Mouse (Mus musculus): ENCODE results near the gene B3galt6. TPM values are rescaled to one million over a fixed set of nuclear protein-coding genes. Genes with fewer than 3 reads are reported as not detected.
A peak's percentile ranks its signal among the peaks of the same experiment; 100 is the strongest.

B3galt6 gene
- total RNA-seq, 1 experiment = 11.9 TPM

GRCm38 (mm10) chr4:156032856-156033255, 40.4 kb upstream of the B3galt6 start:
- DNase-seq (ENCODE audit: low read depth, low spot score) = no peak
- Histone ChIP-seq H3K4me1 (ENCODE audit: control insufficient read depth in 2 of 2, insufficient read depth in 2 of 2, low read length in 2 of 2, poor library complexity in 1 of 2) (peaks cover 7 to 24% of the 10 kb centered on the region in 2 experiments; a peak in 3 of 4 replicates), H3K27ac (ENCODE audit: insufficient read depth, low read depth, low read length, poor library complexity, severe bottlenecking) (no peak overlapping the region; the same call in 1 of the 2 replicates), H3K9ac (ENCODE audit: insufficient read depth, low read depth, low read length, poor library complexity, severe bottlenecking) (no peak overlapping the region), H3K9me3 (ENCODE audit: control insufficient read depth, insufficient read depth, low read depth, low read length) (no peaks in the 10 kb centered on the region), H3K4me3 (ENCODE audit: insufficient read depth in 1 of 2, low read depth in 1 of 2, low read length in 2 of 2, poor library complexity in 1 of 2, severe bottlenecking in 1 of 2) (no peak overlapping the region), H3K36me3 (ENCODE audit: control insufficient read depth, insufficient read depth, low read length, poor library complexity, severe bottlenecking) (peaks cover 2% of the 10 kb centered on the region; the same call in 1 of the 2 replicates)
- in situ Hi-C loops (cut with MboI; ENCODE audit: low sequenced_read_pairs in 2 of 2, unreplicated experiment in 2 of 2) = no loop called here
- no peak for TF ChIP-seq ZNF384 (IDR thresholded peaks at IDR 0.05; ENCODE audit: low read depth, low read length)
- no peak for TF ChIP-seq ZC3H11A (IDR thresholded peaks at IDR 0.05; ENCODE audit: borderline replicate concordance, low read depth, low read length)

GRCm38 (mm10) chr4:156031593-156032391, 39.3 kb upstream of the B3galt6 start:
- H3K4me1 ChIP-seq (ENCODE audit: control insufficient read depth in 2 of 2, insufficient read depth in 2 of 2, low read length in 2 of 2, poor library complexity in 1 of 2) = peaks cover 7 to 24% of the 10 kb centered on the region in 2 experiments; a peak in 3 of 4 replicates

GRCm38 (mm10) chr4:156031255-156031592, 38.8 kb upstream of the B3galt6 start:
- Histone ChIP-seq H3K4me3 (ENCODE audit: insufficient read depth in 1 of 2, low read depth in 1 of 2, low read length in 2 of 2, poor library complexity in 1 of 2, severe bottlenecking in 1 of 2) (peak overlapping the region; percentile 73 to 85), H3K27ac (ENCODE audit: insufficient read depth, low read depth, low read length, poor library complexity, severe bottlenecking) (peak overlapping the region; percentile 16; the same call in 1 of the 2 replicates)
- in situ Hi-C loops (cut with MboI; ENCODE audit: low sequenced_read_pairs in 2 of 2, unreplicated experiment in 2 of 2) = no loop called here

More at GRCm38 (mm10) chr4:156031593-156032391, 39.3 kb upstream of the B3galt6 start:
- peak overlapping the region; percentile 73 for H3K9ac ChIP-seq (ENCODE audit: insufficient read depth, low read depth, low read length, poor library complexity, severe bottlenecking)
- no peaks in the 10 kb centered on the region for H3K9me3 ChIP-seq (ENCODE audit: control insufficient read depth, insufficient read depth, low read depth, low read length)
- in situ Hi-C loops (cut with MboI; ENCODE audit: low sequenced_read_pairs in 2 of 2, unreplicated experiment in 2 of 2) = no loop called here
- peak overlapping the region; percentile 73 to 85 for H3K4me3 ChIP-seq (ENCODE audit: insufficient read depth in 1 of 2, low read depth in 1 of 2, low read length in 2 of 2, poor library complexity in 1 of 2, severe bottlenecking in 1 of 2)
- TF ChIP-seq MAFK (IDR thresholded peaks at IDR 0.05; ENCODE audit: insufficient read depth, low read depth, low read length) = no peak
- TF ChIP-seq ZNF384 (IDR thresholded peaks at IDR 0.05; ENCODE audit: low read depth, low read length) = no peak
- peak; percentile 75 for TF ChIP-seq CHD2 (IDR thresholded peaks at IDR 0.05; ENCODE audit: low read depth, low read length)
- TF ChIP-seq HCFC1 (IDR thresholded peaks at IDR 0.05; ENCODE audit: borderline replicate concordance, insufficient read depth, low read length) = no peak
- peak overlapping the region; percentile 80 for H3K27ac ChIP-seq (ENCODE audit: insufficient read depth, low read depth, low read length, poor library complexity, severe bottlenecking)
- peaks cover 2% of the 10 kb centered on the region; the same call in 1 of the 2 replicates for H3K36me3 ChIP-seq (ENCODE audit: control insufficient read depth, insufficient read depth, low read length, poor library complexity, severe bottlenecking)
- DNase-seq (ENCODE audit: low read depth, low spot score) = peak; percentile 72

GRCm38 (mm10) chr4:156030651-156031118, 38.2 kb upstream of the B3galt6 start:
- Histone ChIP-seq H3K27ac (ENCODE audit: insufficient read depth, low read depth, low read length, poor library complexity, severe bottlenecking) (peak overlapping the region; percentile 16; the same call in 1 of the 2 replicates), H3K36me3 (ENCODE audit: control insufficient read depth, insufficient read depth, low read length, poor library complexity, severe bottlenecking) (peaks cover 2% of the 10 kb centered on the region; the same call in 1 of the 2 replicates), H3K4me1 (ENCODE audit: control insufficient read depth in 2 of 2, insufficient read depth in 2 of 2, low read length in 2 of 2, poor library complexity in 1 of 2) (peaks cover 7 to 24% of the 10 kb centered on the region in 2 experiments; a peak in 3 of 4 replicates), H3K9me3 (ENCODE audit: control insufficient read depth, insufficient read depth, low read depth, low read length) (no peaks in the 10 kb centered on the region), H3K9ac (ENCODE audit: insufficient read depth, low read depth, low read length, poor library complexity, severe bottlenecking) (peak overlapping the region; percentile 73), H3K4me3 (ENCODE audit: insufficient read depth in 1 of 2, low read depth in 1 of 2, low read length in 2 of 2, poor library complexity in 1 of 2, severe bottlenecking in 1 of 2) (peak overlapping the region; percentile 73 to 85)
- no peak for DNase-seq (ENCODE audit: low read depth, low spot score)
- TF ChIP-seq ZNF384 (IDR thresholded peaks at IDR 0.05; ENCODE audit: low read depth, low read length) (no peak), HCFC1 (IDR thresholded peaks at IDR 0.05; ENCODE audit: borderline replicate concordance, insufficient read depth, low read length) (no peak), ZC3H11A (IDR thresholded peaks at IDR 0.05; ENCODE audit: borderline replicate concordance, low read depth, low read length) (no peak), CHD2 (IDR thresholded peaks at IDR 0.05; ENCODE audit: low read depth, low read length) (no peak), MAFK (IDR thresholded peaks at IDR 0.05; ENCODE audit: insufficient read depth, low read depth, low read length) (no peak)
- in situ Hi-C loops (cut with MboI; ENCODE audit: low sequenced_read_pairs in 2 of 2, unreplicated experiment in 2 of 2) = no loop called here

More at GRCm38 (mm10) chr4:156031255-156031592, 38.8 kb upstream of the B3galt6 start:
- Histone ChIP-seq H3K9ac (ENCODE audit: insufficient read depth, low read depth, low read length, poor library complexity, severe bottlenecking) (peak overlapping the region; percentile 73), H3K4me1 (ENCODE audit: control insufficient read depth in 2 of 2, insufficient read depth in 2 of 2, low read length in 2 of 2, poor library complexity in 1 of 2) (peaks cover 7 to 24% of the 10 kb centered on the region in 2 experiments; a peak in 3 of 4 replicates), H3K9me3 (ENCODE audit: control insufficient read depth, insufficient read depth, low read depth, low read length) (no peaks in the 10 kb centered on the region), H3K36me3 (ENCODE audit: control insufficient read depth, insufficient read depth, low read length, poor library complexity, severe bottlenecking) (peaks cover 2% of the 10 kb centered on the region; the same call in 1 of the 2 replicates)
- TF ChIP-seq MAFK (IDR thresholded peaks at IDR 0.05; ENCODE audit: insufficient read depth, low read depth, low read length) (no peak), ZNF384 (IDR thresholded peaks at IDR 0.05; ENCODE audit: low read depth, low read length) (no peak), CHD2 (IDR thresholded peaks at IDR 0.05; ENCODE audit: low read depth, low read length) (no peak), ZC3H11A (IDR thresholded peaks at IDR 0.05; ENCODE audit: borderline replicate concordance, low read depth, low read length) (no peak), HCFC1 (IDR thresholded peaks at IDR 0.05; ENCODE audit: borderline replicate concordance, insufficient read depth, low read length) (no peak)
- DNase-seq (ENCODE audit: low read depth, low spot score) = no peak

All from ES-E14 (cell line).